Mouse (Mus musculus) B cell, adult (primary cell): ENCODE results near the gene Olfr1462. TPM values are rescaled to one million over a fixed set of nuclear protein-coding genes. Genes with fewer than 3 reads are reported as not detected.

Experiments
- total RNA-seq: library from RNA; stranded (reverse); gene quantifications from 4 replicates; pipeline ENCODE4 v1.2.4, GENCODE M21; 2023; ENCODE audit not compliant: inconsistent age

The Olfr1462 gene
- not detected in 4 replicates for total RNA-seq

DNA sequence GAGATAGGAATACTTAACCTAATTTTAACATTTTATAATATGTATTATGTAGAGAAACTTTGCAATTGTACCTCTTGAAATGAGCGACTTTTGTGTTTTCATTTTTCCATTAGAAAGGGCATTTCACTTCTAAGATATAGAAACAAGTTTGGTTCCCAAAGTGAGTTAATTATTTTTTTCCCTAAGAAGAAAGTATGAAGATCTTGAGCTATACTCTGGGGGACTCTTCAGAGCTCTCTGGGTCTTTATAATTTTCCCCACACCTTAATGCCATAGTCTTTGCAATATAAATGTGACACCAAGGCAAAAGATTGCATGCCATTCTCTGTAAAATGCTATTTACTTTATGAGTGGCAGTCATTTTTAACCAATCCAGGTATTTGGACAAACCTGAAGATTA, at the start of gene Olfr1462:
Gene Olfr1462 (plus strand): TSS at position 301 of the 400 bp plus-strand sequence.

DNA sequence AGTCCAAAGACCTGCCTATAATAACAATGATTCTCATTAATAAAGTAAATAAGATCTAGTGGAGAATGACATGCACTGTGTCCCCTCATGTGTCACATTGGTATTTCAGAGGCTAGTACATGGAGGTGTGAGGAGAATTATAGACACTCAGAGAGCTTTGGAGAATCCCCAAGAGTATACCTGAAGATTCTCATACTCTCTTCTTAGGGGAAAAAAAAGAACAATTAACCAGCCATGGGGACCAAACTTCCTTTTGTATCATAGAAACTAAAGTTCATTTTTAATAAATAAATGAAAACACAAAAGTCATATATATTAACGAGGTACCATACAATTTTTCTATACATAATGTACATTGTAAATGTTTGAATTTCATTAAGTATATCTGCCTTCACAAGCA, 36.1 kb upstream of the Olfr1462 start, which contains the start of gene Olfr1459:
Gene Olfr1459 (minus strand): TSS at position 101 of the 400 bp plus-strand sequence.

DNA sequence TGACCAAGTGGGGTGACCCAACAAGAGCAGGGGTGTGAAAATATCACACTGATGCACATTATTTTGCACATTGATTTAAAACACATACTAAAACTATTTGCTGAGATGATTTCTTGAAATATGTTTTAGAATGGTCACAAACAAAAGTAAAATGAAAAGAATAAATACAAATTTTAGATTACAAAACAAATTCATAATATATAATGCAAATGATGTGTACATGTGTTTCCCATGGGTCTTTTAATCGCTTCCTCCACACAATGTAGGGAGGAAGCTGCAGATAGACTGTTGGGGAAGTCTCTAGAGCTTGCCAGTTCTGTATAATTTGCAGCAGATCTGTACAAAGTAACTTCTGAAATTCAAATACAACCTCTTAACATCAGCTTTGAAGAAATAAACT, 22.8 kb upstream of the Olfr1462 start, which contains the start of gene Olfr1461:
Gene Olfr1461 (plus strand): TSS at position 301 of the 400 bp plus-strand sequence.

DNA sequence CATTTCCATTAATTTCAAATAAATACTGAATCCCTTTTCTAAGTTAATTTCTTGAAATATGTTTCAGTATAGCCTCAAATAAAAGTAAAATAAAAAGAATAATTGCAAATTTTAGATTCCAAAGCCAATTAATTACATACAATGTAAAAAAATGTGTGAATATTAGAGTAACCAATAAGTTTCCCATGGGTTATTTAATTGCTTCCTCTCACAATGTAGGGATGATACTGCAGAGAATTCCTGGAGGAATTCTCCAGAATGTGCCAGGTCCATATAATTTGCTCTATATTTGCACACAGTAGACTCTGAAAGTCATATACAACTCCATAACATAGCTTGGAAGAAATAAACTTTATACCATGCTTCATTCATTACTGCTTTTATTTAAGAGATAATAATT, 45.5 kb downstream of the Olfr1462 start, which contains the start of gene Olfr1463:
Gene Olfr1463 (plus strand): TSS at position 301 of the 400 bp plus-strand sequence.

Other genes with a start within 250 kb of the Olfr1462 start
- not detected in 4 replicates for gene Olfr1450, start 235.5 kb upstream of the Olfr1462 start, total RNA-seq
- gene Olfr1451, start 190.7 kb upstream of the Olfr1462 start, total RNA-seq, result not detected in 4 replicates
- gene Olfr1453, start 157.4 kb upstream of the Olfr1462 start, total RNA-seq, result not detected in 4 replicates
- not detected in 4 replicates for gene Olfr1454, start 125.1 kb upstream of the Olfr1462 start, total RNA-seq
- gene Olfr1457, start 87.8 kb upstream of the Olfr1462 start, total RNA-seq, result not detected in 4 replicates
- not detected in 4 replicates for gene Olfr1458, start 79.0 kb upstream of the Olfr1462 start, total RNA-seq
- 0.09 TPM in 2 of 4 replicates, not detected in the others for gene Olfr1459, start 36.2 kb upstream of the Olfr1462 start, total RNA-seq
- gene Olfr1461, start 22.7 kb upstream of the Olfr1462 start, total RNA-seq, result not detected in 4 replicates
- not detected in 4 replicates for gene Olfr1463, start 45.6 kb downstream of the Olfr1462 start, total RNA-seq
- gene Olfr1465, start 129.8 kb downstream of the Olfr1462 start, total RNA-seq, result not detected in 4 replicates
- not detected in 4 replicates for gene Olfr1466, start 153.1 kb downstream of the Olfr1462 start, total RNA-seq
- not detected in 4 replicates for gene Olfr1467, start 176.5 kb downstream of the Olfr1462 start, total RNA-seq
- gene Olfr1469, start 222.1 kb downstream of the Olfr1462 start, total RNA-seq, result not detected in 4 replicates